Mouse (Mus musculus) left cerebral cortex, postnatal 36 days (tissue): ENCODE measurements at regions not wholly inside any gene's neighbourhood (a gene's known extent, or its start where the extent isn't known, plus 50 kb on each side); places are given as distances from the start of the nearest gene placed in this dataset.

Source experiments
- DNase-seq, 2 experiments: peaks; one replicate each; pipeline ENCODE4 v3.0.0; 2021 to 2022; ENCODE audit warnings: low spot score in 2 of 2, mixed read lengths in 1 of 2
- intact Hi-C: fragments of 180-260 bp; cut with DNase I; formaldehyde crosslinking; loops from one replicate; pipeline ENCODE4 v1.15.1; 2025

- intact Hi-C loops = loop anchor here (10.0 kb wide), 1 partner anchor 86 kb away; no protein-coding TSS in a partner anchor
- no peak for DNase-seq
Observed at GRCm38 (mm10) chr13:41541139-41541538, 54.0 kb upstream of the Nedd9 start.

- intact Hi-C loops = loop anchor here (10.0 kb wide), 1 partner anchor 91 kb away; no protein-coding TSS in a partner anchor
- DNase-seq = no peak
Observed at GRCm38 (mm10) chr13:41546063-41546462, 58.9 kb upstream of the Nedd9 start.

DNA sequence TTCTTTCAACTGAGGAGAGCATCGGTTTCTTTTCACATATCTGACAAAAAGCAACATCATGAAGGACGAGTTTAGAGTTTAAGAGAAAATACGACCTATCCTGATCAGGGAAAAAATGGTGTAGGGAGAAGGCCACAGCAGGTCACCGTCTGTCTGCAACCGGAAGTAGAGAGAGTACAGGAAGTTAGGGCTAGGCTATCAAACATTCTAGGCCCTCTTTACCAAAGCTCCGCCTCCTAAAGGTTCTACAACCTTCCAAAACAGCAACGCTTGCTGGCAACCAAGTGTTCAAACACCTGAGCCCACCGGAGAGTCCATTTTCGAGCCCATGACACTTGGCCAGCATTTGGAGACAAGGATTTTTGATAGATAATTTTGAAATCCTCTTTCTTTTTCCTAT lies 59.2 kb upstream of the Tmem170b start:
- no peak for DNase-seq
- intact Hi-C loops = loop anchor here (10.0 kb wide), 1 partner anchor 92 kb away; no protein-coding TSS in a partner anchor

- no peak for DNase-seq
- intact Hi-C loops = loop anchor here (10.0 kb wide), 1 partner anchor 94 kb away; no protein-coding TSS in a partner anchor
Observed at GRCm38 (mm10) chr13:41549283-41549682, 56.4 kb upstream of the Tmem170b start.

GRCm38 (mm10) chr13:41550246-41550900 lies 55.3 kb upstream of the Tmem170b start:
- DNase-seq = no peak
- intact Hi-C loops = no loop called here

DNA sequence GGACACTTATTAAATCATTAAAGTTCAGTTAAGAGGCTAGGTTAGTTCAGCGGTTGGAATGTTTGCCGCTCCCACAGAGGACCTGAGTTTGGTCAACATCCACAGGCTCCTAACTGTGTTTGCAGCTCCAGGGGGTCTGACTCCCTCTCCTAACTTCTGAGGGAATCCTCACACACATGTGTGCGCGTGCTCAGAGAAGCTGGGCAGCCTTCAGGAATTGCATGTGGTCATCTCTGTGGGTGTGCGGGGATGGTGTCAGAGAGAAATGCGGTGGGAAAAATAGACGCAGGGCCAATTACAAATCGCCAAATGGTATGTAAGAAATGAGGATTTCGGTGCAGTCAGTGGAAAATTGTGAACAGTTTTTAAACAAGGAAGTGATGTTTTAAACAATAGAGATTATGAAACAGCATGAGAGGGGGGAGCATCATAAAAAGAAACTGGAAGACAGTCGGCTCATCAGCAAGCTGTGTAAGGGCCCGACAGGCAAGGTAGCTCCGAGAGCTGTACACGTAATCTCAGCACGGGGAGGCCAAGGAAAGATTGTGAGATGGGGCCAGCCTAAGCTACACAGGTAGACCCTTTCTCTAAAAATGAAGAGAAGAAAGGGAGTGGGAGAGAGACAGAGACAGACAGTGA lies 53.9 kb upstream of the Tmem170b start:
- intact Hi-C loops = no loop called here
- no peak for DNase-seq

DNA sequence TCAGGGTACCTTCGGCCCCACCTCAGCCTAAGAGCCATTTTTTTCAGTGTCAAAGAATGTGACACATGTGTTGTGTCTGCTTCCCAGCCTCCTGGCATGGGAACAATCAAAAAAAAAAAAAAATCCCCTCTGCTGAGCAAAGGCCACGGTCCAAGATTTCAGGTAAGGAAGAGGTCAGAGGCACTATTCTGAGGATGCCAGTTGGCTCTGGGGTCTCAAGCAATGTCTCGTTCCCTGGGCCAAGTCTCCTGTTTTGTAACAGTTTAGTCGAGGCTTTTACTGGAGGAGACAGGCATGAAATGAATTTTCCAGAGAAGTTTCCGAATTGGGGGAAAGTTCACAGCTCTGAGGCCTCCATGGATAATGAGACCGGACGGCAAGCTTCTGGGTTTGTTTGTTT lies 51.3 kb upstream of the Tmem170b start:
- intact Hi-C loops = no loop called here

More for the DNA sequence above, 51.3 kb upstream of the Tmem170b start:
- DNase-seq = no peak
